Mouse (Mus musculus) urinary bladder, postnatal 4 days (tissue): ENCODE results near the gene Dnajc15.
"Not testable (repeated sequence)": the region's sequence is repeated elsewhere in the genome, so short reads cannot be mapped to it uniquely, and the experiment has no call there.

Source experiments
- DNase-seq, 2 experiments: peaks; one replicate each; pipeline ENCODE4 v3.0.0; 2021 to 2022; ENCODE audit warnings: low spot score in 2 of 2

Gene Dnajc15

DNA sequence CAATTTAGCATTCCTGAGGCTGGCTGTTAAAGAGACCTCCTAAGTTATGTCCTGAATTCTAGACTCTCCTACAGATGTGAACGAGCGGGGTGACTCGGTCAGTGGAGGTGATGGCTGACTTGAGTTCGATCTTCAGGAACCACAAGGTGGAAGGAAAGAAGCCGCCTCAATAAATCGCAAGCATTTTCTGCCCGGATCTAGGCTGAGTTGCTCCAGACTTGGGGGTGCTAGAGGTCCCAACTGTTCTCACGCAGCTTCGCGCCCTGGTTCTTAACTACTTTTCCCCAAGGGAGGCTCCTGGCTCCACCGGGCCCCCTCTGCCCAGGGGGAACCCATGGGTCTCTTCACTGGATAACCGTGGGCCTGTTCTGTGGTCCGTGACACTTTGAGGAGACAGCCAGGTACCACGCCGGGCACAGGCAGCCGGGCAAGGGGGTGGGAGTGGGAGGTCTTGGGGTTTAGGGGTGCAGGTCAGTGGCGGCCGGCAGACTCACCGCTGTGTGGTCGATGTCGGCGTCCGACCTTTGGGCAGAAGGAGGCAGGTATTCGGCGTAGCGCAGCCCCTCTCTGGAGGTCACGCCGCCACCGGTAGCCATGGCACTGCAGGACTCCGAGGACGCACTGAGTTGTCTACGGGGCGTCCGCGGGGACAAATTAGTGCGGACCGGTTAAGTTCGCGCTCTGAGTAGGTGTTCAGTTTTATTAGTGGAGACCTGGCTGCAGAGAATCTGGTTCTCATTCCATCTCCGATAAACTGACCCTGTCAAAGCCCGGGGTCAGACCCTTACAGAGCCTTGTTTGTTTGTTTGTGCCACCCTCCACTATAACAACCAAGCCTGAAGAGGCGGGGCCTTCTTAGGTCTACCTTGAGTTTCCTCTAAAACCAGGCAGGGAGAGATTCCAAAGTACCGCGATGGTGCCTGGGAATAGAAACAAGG lies at the start of gene Dnajc15:
Gene Dnajc15 (minus strand): TSS at position 822 of the 938 bp plus-strand sequence.
- peak; percentile 82 to 87 for DNase-seq

DNA sequence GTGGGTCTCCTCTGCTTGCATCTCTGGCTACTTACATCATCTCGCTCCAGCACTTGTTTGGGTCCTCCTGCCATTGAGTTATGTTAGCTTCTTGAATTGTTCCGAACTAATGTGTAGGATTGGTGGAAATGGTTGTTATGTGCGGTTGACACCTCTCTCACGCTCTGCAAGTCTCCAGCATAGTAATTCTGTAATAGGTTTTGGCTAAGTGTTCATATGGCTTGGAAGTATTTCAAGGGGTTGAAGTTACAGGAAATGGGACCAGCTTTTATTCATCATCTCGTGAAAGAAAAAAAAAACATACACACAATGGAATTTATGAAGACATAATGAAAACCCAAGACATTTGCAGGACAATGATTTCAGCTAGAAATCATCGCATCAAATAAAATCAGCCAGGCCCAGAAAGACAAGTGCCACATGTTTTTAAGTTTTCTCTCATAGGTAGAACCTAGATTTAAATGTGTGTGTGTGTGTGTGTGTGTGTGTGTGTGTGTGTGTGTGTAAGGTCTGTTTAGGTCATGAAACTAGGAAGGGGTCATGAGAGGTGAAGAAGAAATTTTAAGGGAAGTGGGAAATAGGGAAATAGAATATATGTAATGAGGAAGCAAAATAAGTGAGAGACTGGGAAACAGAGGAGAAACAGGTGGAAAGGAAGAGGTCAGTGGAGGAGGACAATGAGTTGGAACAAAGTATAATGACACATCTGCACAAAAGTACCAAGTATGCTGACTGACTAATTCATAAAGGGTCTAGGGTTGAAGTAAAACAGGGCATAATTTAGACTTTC lies 48.3 kb upstream of the Dnajc15 start:
- DNase-seq, result no peak

DNA sequence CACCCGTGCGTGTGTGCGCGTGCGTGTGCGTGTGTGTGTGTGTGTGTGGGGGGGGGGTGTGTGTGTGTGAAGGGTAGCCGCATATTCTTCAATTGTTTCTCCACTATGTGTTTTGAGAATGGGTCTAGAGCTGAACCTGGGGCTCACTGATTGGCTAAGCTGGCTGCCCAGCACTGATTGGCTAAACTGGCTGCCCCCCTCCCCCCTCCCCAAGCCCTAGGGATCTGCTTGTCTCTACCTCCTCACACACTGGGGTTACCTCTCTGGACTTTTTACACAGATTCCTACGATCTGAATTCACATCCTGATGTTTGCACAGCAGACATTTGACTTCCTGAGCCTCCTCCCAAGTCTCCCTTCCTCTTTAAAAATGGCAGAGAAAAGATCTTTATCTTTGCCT lies 46.7 kb upstream of the Dnajc15 start:
- DNase-seq, result no peak

DNA sequence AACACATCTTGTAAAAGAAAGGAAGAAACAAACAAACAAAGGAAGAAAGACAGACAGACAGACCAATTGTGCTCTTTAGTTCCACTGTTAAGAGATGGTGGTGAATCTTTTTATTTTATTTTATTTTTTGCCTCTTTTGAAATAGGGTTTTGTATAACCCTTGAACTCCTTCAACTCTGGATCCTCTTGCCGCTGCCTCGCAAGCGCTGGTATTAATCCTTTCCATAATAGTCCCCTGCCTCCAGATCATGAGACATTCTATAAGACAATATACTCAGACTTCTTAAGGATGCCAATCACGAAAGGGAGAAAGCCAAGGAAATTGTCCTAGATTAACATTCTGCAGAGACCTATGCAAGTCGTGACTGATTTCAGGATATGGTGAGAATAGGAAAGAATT lies 40.9 kb upstream of the Dnajc15 start:
- DNase-seq, result no peak

GRCm38 (mm10) chr14:77906586-77906985 lies 31.7 kb upstream of the Dnajc15 start:
- DNase-seq, result no peak

- no peak for DNase-seq
These were observed 30.5 kb upstream of the Dnajc15 start for GRCm38 (mm10) chr14:77905466-77905865.

DNA sequence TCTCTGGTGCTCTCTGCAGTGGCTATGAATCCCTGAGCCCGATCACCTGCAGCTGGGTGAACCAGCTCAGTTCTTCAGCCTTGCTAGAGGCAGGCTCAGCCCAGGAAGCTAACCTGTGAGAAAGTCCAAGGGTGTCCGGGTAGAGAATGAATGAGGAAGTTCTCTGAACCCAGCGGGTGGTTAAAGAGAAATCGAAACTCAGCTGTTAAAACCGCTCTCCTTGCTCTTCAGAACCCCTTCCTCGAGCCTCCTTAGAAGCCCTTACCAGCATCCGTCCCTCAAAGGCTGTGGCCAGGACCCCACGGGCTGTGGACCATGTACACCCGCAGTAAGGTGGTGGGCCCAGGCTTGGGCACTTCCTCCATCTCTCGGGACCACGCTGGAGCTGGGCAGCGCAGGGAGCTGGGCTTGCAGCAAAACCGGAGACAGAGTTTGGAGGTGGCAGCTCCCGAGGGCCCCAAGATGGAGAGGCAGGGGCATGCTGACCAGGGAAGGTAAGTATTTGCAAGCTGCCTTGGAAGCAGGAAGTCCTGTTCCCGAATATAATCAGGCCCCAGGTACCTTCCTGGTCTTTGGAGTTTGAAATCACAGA lies 29.3 kb upstream of the Dnajc15 start, which contains the start of gene Epsti1:
Gene Epsti1 (plus strand): TSS at position 69 of the 592 bp plus-strand sequence.
- DNase-seq, result no peak

GRCm38 (mm10) chr14:77902541-77902940 lies 27.6 kb upstream of the Dnajc15 start:
- no peak for DNase-seq

DNA sequence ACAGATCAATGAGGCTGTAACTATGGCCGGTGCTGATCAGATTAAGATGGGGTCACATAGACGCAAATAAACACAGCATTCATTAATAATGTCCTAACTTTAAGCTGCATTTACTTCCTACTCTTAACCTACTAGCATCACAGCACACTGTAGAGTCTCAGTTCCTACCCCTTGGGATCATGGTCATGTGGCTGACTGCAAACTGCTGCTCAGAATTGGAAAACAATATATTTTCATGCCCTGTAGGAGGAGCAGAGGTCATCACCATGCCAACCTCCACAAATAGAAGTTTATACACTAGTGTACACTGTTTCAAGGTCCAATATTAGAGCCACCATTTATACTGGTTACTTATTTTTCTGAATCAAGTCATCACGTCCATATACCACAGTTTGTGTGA lies 21.0 kb upstream of the Dnajc15 start:
- DNase-seq, result no peak

DNA sequence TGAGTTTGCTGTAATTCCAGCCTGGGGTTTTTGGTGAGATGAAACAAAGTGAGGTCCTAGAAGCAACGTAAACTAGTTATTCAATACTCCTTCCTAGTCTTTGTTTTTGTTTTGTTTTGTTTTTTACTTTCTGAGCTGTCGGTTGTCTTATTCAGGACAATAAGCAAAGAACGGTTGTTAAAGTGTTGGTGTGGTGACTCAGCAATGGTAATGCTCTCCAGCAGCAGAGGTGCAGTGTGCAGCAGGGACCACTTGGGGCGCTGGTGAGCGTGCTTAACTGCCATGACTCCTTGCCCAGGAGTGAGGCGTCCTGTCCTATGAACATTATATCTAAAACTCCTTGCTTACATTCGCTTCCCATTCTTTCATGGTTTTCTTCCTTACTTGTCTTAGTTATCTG lies 15.0 kb upstream of the Dnajc15 start:
- no peak for DNase-seq

DNA sequence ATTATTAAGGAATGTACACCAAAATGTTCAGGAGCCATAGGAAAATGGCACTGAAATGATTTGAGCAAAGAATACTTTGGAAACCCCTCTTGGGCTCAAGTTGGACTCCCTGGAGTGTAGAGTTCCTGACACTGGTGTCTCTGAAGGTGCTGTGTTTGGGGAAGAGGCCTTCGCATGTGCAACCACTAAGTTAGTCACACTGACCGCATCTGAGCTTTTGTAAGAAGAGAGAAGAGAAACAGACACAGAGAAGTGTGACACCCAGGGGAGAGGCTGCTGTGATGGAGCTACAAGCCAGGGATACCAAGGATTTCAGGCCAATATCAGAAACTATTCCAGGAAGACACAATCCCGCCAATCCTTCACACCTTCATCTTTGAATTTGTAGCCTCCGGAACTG lies 12.0 kb upstream of the Dnajc15 start:
- no peak for DNase-seq

DNA sequence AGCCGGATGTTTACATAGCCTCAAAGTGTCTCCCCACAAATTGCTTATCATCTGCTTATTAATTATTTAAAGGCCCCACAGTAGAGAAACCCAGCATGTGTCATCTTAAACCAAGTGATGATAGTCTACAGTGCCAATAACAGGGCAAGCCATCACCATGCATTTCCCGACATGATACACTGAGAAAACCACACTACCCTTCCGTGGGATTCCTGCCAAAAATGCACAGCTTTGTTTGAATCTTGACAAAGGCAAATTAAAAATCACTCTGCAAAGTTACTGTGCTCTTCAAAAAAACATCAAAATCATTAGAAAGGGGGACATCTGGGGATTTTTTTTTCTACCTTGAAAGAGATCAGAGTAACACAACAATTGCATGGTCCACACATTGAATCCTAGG lies 11.5 kb upstream of the Dnajc15 start:
- no peak for DNase-seq

- no peak for DNase-seq
These were observed 7.7 kb upstream of the Dnajc15 start for GRCm38 (mm10) chr14:77882669-77883068.

GRCm38 (mm10) chr14:77881998-77882397 lies 7.1 kb upstream of the Dnajc15 start:
- no peak for DNase-seq

DNA sequence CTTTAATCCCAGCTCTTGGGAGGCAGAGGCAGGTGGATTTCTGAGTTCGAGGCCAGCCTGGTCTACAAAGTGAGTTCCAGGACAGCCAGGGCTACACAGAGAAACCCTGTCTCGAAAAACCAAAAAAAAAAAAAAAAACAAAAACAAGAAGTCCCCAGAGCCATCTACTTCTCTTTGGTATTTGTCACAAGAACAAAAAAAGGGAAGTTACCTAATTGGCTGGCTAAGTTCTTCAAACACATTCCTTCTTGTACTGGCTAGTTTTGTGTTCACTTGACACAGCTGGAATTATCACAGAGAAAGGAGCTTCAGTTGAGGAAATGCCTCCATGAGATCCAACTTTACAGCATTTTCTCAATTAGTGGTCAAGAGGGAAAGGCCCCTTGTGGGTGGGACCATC lies 3.0 kb upstream of the Dnajc15 start:
- not testable (repeated sequence) for DNase-seq

DNA sequence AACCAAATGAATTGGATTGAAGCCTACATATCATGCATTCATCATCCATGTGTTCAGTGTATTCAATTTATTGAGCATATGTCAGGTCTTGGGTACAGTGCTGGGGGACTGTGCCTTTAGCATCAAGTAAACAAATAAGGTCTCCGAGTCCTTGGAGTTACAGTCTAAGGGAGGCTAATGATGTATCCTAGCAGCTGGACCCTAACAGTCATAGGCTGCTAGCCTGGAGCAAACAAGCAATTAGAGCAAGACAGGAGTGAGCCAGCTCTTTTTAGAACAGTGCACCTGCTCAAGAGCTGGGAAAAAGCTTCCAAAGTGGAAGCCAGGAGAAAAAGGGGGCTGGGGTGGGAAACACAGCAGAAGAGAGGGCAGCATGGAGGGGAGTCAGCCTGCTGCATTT lies 1.3 kb upstream of the Dnajc15 start:
- DNase-seq, result no peak

- DNase-seq, result no peak
These were observed 3.4 kb downstream of the Dnajc15 start for GRCm38 (mm10) chr14:77871380-77871975.

DNA sequence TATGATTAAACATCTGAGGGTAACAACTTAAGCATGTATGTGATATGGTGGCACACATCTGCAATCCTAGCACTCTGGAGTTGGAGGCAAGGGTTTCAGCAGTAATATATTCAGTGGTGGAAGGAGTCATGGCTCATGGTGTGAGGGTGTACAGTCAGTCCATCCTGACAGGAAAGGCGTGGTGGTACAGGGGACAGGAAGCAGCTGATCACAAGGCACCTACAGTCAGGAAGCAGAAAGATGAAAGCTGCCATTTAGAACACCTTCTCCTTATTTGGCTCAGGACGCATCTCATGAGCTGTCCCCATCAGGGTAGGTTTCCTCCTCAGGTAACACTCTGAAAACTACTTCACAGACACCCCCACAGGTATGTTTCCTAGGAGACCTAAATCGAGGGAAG lies 4.0 kb downstream of the Dnajc15 start:
- DNase-seq, result no peak

- no peak for DNase-seq
These were observed 7.3 kb downstream of the Dnajc15 start for GRCm38 (mm10) chr14:77867601-77868000.

DNA sequence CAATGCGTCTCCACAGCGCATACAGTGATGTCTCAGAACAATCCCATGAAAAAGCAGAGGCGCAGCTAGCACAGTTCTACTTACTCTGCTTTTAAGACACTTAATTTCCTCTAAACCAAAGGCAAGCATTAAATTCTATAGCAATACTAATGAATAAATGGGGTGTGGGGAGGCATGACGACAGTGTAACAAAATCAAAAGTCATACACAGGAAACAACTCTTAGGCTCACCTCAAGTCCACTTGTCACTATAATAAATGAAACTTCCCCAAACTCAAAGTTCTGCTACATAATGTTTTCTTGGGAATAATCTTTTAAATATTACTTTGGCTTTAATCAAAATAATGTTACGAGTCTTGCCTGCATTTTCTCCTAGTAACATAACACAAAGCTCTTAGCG lies 10.4 kb downstream of the Dnajc15 start:
- no peak for DNase-seq

GRCm38 (mm10) chr14:77864051-77864450 lies 10.9 kb downstream of the Dnajc15 start:
- no peak for DNase-seq
